Mouse (Mus musculus): Measurements from ENCODE around the gene Foxa2. TPM values are rescaled to one million over a fixed set of nuclear protein-coding genes. Genes with fewer than 3 reads are reported as not detected.

The Foxa2 gene
- polyA plus RNA-seq, 1 experiment, result not detected

- TF ChIP-seq CTCF (IDR thresholded peaks at IDR 0.05; ENCODE audit: borderline replicate concordance, insufficient read depth, low read depth, low read length) (no peak), POLR2A (IDR thresholded peaks at IDR 0.05; ENCODE audit: borderline replicate concordance, insufficient read depth, low read length) (no peak)
- Histone ChIP-seq H3K27ac (ENCODE audit: insufficient read depth, low read length) (no peak overlapping the region), H3K4me3 (replicated peaks; ENCODE audit: insufficient read depth, low read depth, low read length) (no peak overlapping the region), H3K27me3 (ENCODE audit: control insufficient read depth, insufficient read depth, low read length) (no peaks in the 10 kb centered on the region; the same call in 1 of the 2 replicates), H3K4me1 (ENCODE audit: control insufficient read depth, insufficient read depth, low read length) (no peaks in the 10 kb centered on the region)
- 44% methylated on average over 2 of the region's 2 CpGs for WGBS
- no peak for DNase-seq
Measured at GRCm38 (mm10) chr2:148025481-148025880, 21.3 kb downstream of the Foxa2 start.

DNA sequence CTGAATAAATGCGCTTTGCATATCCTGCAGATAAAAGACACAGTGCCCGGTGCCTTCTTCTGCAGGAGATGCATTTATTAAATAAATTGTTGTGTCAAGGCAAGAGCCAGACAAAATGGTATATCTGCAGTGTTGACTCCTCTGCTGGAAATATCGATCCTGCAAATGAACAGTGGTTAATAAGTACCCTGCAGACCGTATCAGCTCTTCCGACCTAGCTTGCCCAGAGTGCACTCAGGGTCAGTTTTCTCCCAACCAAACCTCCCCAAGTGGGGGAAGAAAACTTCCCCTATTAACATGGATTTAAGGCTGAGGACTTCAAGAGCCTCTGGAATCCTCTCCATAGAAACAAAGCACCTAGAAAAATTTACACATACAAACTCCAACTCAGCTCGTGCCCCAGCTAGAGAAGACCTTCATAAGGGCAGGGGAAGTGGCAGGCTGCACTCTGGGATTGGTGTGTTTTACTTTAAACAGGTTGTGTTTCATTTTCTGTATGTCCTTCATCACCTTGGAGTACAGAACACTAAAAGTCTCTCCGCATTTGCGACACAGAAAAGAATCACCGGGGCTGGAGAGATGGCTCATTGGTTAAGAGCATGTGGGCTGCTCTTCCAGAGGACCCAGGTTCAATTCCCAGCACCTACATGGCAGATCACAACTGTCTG lies 22.4 kb downstream of the Foxa2 start:
- 71% methylated on average over 9 of the region's 9 CpGs for WGBS
- Histone ChIP-seq H3K27ac (ENCODE audit: insufficient read depth, low read length) (no peak overlapping the region), H3K27me3 (ENCODE audit: control insufficient read depth, insufficient read depth, low read length) (no peaks in the 10 kb centered on the region; the same call in 1 of the 2 replicates), H3K4me1 (ENCODE audit: control insufficient read depth, insufficient read depth, low read length) (no peaks in the 10 kb centered on the region), H3K4me3 (replicated peaks; ENCODE audit: insufficient read depth, low read depth, low read length) (no peak overlapping the region)
- DNase-seq, result no peak
- no peak for TF ChIP-seq CTCF (IDR thresholded peaks at IDR 0.05; ENCODE audit: borderline replicate concordance, insufficient read depth, low read depth, low read length)
- no peak for TF ChIP-seq POLR2A (IDR thresholded peaks at IDR 0.05; ENCODE audit: borderline replicate concordance, insufficient read depth, low read length)

DNA sequence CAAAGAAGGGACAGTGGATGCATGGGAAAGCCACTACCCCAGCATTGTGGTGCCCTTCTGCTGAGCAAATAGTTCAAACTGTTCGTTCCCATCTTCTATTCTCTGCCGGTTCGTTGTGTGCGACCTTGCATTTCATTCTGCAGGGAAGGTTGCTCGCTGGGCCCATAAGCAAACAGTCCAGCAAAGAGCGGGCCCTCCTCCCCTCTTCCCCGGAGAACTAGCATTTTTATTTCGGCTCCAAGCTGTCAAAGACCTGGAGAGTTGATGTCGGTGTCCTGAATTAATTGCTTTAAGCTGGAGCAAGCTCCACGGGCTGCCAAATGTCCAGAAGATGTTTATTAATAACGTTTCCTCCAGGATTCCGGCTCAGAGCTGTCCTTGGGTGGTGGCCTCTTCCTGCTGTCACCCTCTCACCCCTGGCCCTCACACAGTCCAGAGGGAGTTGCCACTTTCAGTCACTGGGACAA lies 23.4 kb downstream of the Foxa2 start:
- 3% methylated on average over 12 of the region's 12 CpGs for WGBS
- DNase-seq, result no peak
- Histone ChIP-seq H3K4me1 (ENCODE audit: control insufficient read depth, insufficient read depth, low read length) (no peaks in the 10 kb centered on the region), H3K27ac (ENCODE audit: insufficient read depth, low read length) (no peak overlapping the region), H3K27me3 (ENCODE audit: control insufficient read depth, insufficient read depth, low read length) (no peaks in the 10 kb centered on the region; the same call in 1 of the 2 replicates), H3K4me3 (replicated peaks; ENCODE audit: insufficient read depth, low read depth, low read length) (no peak overlapping the region)
- no peak for TF ChIP-seq CTCF (IDR thresholded peaks at IDR 0.05; ENCODE audit: borderline replicate concordance, insufficient read depth, low read depth, low read length)
- TF ChIP-seq POLR2A (IDR thresholded peaks at IDR 0.05; ENCODE audit: borderline replicate concordance, insufficient read depth, low read length), result no peak

DNA sequence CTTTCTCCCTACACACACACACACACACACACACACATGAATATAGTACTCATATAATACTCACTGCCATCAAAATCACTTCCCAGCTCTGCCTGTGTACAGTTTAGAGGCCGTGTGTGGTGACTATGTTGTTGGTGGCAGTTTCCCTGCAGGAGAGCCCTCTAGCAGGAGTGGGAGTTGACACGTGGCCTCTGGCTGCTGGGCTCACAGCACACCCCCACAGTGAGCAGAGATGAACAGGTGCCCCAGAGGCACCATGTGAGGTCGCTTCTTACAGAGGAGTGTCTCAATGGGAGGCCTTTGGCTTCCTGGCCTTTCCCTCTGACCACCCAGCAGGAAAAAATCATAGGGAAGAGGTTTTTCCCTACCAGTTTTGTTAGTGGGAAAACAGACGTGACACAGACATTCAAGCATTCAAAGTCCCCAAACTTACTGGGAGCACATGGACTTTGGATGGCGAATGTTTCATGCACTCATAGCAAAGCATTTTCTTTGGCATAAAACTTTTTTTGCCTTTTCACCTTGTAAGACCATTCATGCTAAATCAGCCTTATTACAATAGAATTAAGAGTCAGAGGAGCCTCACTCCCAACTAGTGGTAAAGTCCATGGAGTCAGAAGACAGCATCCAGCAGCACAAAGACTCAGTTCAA lies 24.7 kb downstream of the Foxa2 start:
- Histone ChIP-seq H3K27ac (ENCODE audit: insufficient read depth, low read length) (no peak overlapping the region), H3K4me1 (ENCODE audit: control insufficient read depth, insufficient read depth, low read length) (no peaks in the 10 kb centered on the region), H3K4me3 (replicated peaks; ENCODE audit: insufficient read depth, low read depth, low read length) (no peak overlapping the region), H3K27me3 (ENCODE audit: control insufficient read depth, insufficient read depth, low read length) (no peaks in the 10 kb centered on the region; the same call in 1 of the 2 replicates)
- no peak for DNase-seq
- WGBS, result 30% methylated on average over 5 of the region's 5 CpGs
- TF ChIP-seq CTCF (IDR thresholded peaks at IDR 0.05; ENCODE audit: borderline replicate concordance, insufficient read depth, low read depth, low read length) (no peak), POLR2A (IDR thresholded peaks at IDR 0.05; ENCODE audit: borderline replicate concordance, insufficient read depth, low read length) (no peak)

DNA sequence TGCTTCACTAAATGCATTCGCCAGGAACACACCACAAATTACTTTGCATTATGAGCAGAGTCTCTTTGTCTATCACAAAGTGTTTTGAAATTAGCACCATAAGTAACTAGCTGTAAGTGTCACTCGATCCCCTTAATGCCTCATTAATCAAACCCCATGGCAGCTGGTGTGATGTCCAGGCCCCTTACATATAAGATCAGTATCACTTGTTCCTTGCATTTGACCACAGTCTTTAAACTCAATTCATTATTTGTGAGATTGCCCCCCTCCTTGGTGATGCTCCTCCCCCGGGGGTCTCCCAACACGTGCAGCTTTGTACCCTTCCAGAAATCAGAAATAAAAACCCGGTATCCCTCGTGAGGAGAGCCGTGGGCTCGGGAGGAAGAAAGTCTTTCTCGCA lies 25.8 kb downstream of the Foxa2 start:
- no peak for DNase-seq
- WGBS, result 39% methylated on average over 9 of the region's 9 CpGs
- TF ChIP-seq CTCF (IDR thresholded peaks at IDR 0.05; ENCODE audit: borderline replicate concordance, insufficient read depth, low read depth, low read length), result no peak
- TF ChIP-seq POLR2A (IDR thresholded peaks at IDR 0.05; ENCODE audit: borderline replicate concordance, insufficient read depth, low read length), result no peak
- Histone ChIP-seq H3K27ac (ENCODE audit: insufficient read depth, low read length) (no peak overlapping the region), H3K4me3 (replicated peaks; ENCODE audit: insufficient read depth, low read depth, low read length) (no peak overlapping the region), H3K4me1 (ENCODE audit: control insufficient read depth, insufficient read depth, low read length) (no peaks in the 10 kb centered on the region), H3K27me3 (ENCODE audit: control insufficient read depth, insufficient read depth, low read length) (no peaks in the 10 kb centered on the region; the same call in 1 of the 2 replicates)

GRCm38 (mm10) chr2:148020125-148020524 lies 26.6 kb downstream of the Foxa2 start:
- no peak for TF ChIP-seq CTCF (IDR thresholded peaks at IDR 0.05; ENCODE audit: borderline replicate concordance, insufficient read depth, low read depth, low read length)
- no peak for TF ChIP-seq POLR2A (IDR thresholded peaks at IDR 0.05; ENCODE audit: borderline replicate concordance, insufficient read depth, low read length)
- DNase-seq, result no peak
- 31% methylated on average over 3 of the region's 3 CpGs for WGBS
- H3K27me3 ChIP-seq (ENCODE audit: control insufficient read depth, insufficient read depth, low read length), result no peaks in the 10 kb centered on the region; the same call in 1 of the 2 replicates
- no peak overlapping the region for H3K27ac ChIP-seq (ENCODE audit: insufficient read depth, low read length)
- no peak overlapping the region for H3K4me3 ChIP-seq (replicated peaks; ENCODE audit: insufficient read depth, low read depth, low read length)
- H3K4me1 ChIP-seq (ENCODE audit: control insufficient read depth, insufficient read depth, low read length), result no peaks in the 10 kb centered on the region

- no peak for DNase-seq
- Histone ChIP-seq H3K4me1 (ENCODE audit: control insufficient read depth, insufficient read depth, low read length) (no peaks in the 10 kb centered on the region), H3K4me3 (replicated peaks; ENCODE audit: insufficient read depth, low read depth, low read length) (no peak overlapping the region), H3K27me3 (ENCODE audit: control insufficient read depth, insufficient read depth, low read length) (no peaks in the 10 kb centered on the region; the same call in 1 of the 2 replicates), H3K27ac (ENCODE audit: insufficient read depth, low read length) (no peak overlapping the region)
- TF ChIP-seq CTCF (IDR thresholded peaks at IDR 0.05; ENCODE audit: borderline replicate concordance, insufficient read depth, low read depth, low read length), result no peak
- no peak for TF ChIP-seq POLR2A (IDR thresholded peaks at IDR 0.05; ENCODE audit: borderline replicate concordance, insufficient read depth, low read length)
- 86% methylated on average over 8 of the region's 8 CpGs for WGBS
Measured at GRCm38 (mm10) chr2:148017782-148018690, 28.7 kb downstream of the Foxa2 start.
